Mouse (Mus musculus) lung, embryonic 14.5 days (tissue): ENCODE results near the gene Arl6ip4. TPM values are rescaled to one million over a fixed set of nuclear protein-coding genes. Genes with fewer than 3 reads are reported as not detected.

Experiments
- ATAC-seq: fragments of 200-750 bp; cut with Nextera tagmentation; 2 replicates; pipeline ENCODE4 v1.8.0; 2017; ENCODE audit warnings: mild to moderate bottlenecking, moderate TSS enrichment, moderate library complexity; ENCODE audit not compliant: insufficient read depth
- DNase-seq: peaks from one replicate; pipeline ENCODE4 v3.0.0-alpha.2; 2015
- H3K27ac ChIP-seq: fragments of 300-500 bp; sonication (generic); 2 replicates; pipeline ENCODE4 v1.5.1; 2014; ENCODE audit warnings: low read depth, mild to moderate bottlenecking, moderate library complexity
- H3K27me3 ChIP-seq: fragments of 300-500 bp; sonication (generic); 2 replicates; pipeline ENCODE4 v1.6.1; 2014; ENCODE audit warnings: low read length, control low read depth; ENCODE audit not compliant: insufficient read depth
- H3K36me3 ChIP-seq: fragments of 300-500 bp; sonication (generic); 2 replicates; pipeline ENCODE4 v1.6.1; 2014; ENCODE audit warnings: control low read depth; ENCODE audit not compliant: insufficient read depth
- H3K4me1 ChIP-seq: fragments of 300-500 bp; sonication (generic); 2 replicates; pipeline ENCODE4 v1.6.1; 2014; ENCODE audit warnings: antibody characterized with exemption, control low read depth; ENCODE audit not compliant: insufficient read depth
- H3K4me2 ChIP-seq: fragments of 300-500 bp; sonication (generic); 2 replicates; pipeline ENCODE4 v1.6.1; 2014; ENCODE audit warnings: mild to moderate bottlenecking
- H3K4me3 ChIP-seq: fragments of 300-500 bp; sonication (generic); 2 replicates; pipeline ENCODE4 v1.5.1; 2014; ENCODE audit warnings: low read depth, low read length
- H3K9ac ChIP-seq: fragments of 300-500 bp; sonication (generic); 2 replicates; pipeline ENCODE4 v1.6.1; 2014
- H3K9me3 ChIP-seq: fragments of 300-500 bp; sonication (generic); 2 replicates; pipeline ENCODE4 v1.6.1; 2016; ENCODE audit warnings: low read depth, low read length, control low read depth
- CTCF ChIP-seq: IDR thresholded peaks from 2 replicates; pipeline ENCODE4 v1.5.1; 2016; ENCODE audit warnings: antibody characterized with exemption, low read depth
- WGBS: fragments of 180-500 bp; shearing (Covaris S2); extraction: QIAGEN DNeasy Blood & Tissue Kit; methylation state at CpG from one replicate; pipeline ENCODE4 v1.1.7; 2014; 5-methylcytosine and 5-hydroxymethylcytosine counted together
- polyA plus RNA-seq: library from polyadenylated mRNA; unstranded; fragments of >200 nt; fragmentation: Nextera tagmentation; extraction: Ambion mirVana; gene quantifications from 2 replicates; pipeline ENCODE4 v1.2.1, GENCODE M21; 2014

Arl6ip4 gene
- polyA plus RNA-seq, 1 experiment from 2014 or later = 105 TPM

DNA sequence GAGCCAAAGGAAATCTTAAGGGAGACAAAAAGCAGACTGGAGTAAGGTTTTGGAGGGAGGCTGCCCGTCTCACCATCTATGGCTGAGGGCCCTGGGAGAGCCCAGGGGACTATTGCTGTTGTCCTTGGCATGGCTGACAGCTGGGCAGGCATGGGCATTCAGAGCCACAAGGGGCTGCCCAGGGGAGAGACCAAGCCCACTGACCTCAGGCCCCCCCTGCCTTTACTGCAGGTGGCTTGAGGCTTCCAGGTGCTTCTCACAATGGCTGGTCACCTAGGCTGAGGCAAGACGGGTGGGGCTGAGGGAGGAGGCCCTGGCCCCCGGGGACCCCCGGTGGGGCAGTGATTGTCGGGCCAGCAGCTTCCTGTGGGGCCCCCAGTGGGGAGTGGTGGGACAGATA lies 3.3 kb downstream of the Arl6ip4 start:
- TF ChIP-seq CTCF = no peak
- Histone ChIP-seq H3K4me3 (no peak overlapping the region), H3K4me2 (no peak overlapping the region), H3K27ac (no peak overlapping the region), H3K9ac (no peak overlapping the region), H3K4me1 (peaks cover 7% of the 10 kb centered on the region; the same call in 1 of the 2 replicates), H3K27me3 (no peaks in the 10 kb centered on the region), H3K36me3 (peaks cover 67% of the 10 kb centered on the region), H3K9me3 (no peaks in the 10 kb centered on the region)
- DNase-seq (no peak), ATAC-seq (no peak)
- WGBS = 59% methylated on average over 5 of the region's 5 CpGs

DNA sequence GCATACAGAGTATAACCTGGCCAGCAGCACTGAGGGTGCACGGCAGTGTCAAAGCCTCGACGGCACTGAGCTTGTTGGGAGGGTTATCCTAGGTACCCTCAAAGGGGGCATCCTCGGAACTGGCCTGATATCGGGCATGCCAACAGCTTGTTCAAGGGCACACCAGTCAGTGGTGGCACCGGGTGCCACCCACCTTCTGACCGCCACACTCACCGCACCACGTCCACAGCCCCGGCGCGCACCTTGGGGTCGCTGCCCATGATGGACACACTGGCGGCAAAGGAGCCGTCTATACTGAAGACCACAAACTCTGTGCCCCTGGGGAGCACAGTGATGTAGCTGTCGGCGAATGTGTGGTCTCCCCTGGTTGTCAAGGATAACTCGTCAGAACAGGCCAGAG lies 6.5 kb downstream of the Arl6ip4 start:
- H3K9me3 ChIP-seq = no peaks in the 10 kb centered on the region
- H3K4me3 ChIP-seq = no peak overlapping the region
- ATAC-seq (no peak), DNase-seq (no peak)
- no peak overlapping the region for H3K27ac ChIP-seq
- no peaks in the 10 kb centered on the region for H3K27me3 ChIP-seq
- no peak overlapping the region for H3K4me2 ChIP-seq
- 90% methylated on average over 18 of the region's 18 CpGs for WGBS
- H3K36me3 ChIP-seq = peaks cover 66% of the 10 kb centered on the region
- H3K9ac ChIP-seq = no peak overlapping the region
- TF ChIP-seq CTCF = no peak
- H3K4me1 ChIP-seq = peaks cover under 1% of the 10 kb centered on the region; the same call in 1 of the 2 replicates

- no peak for TF ChIP-seq CTCF
- H3K4me3 ChIP-seq = no peak overlapping the region
- ATAC-seq (no peak), DNase-seq (no peak)
- H3K4me2 ChIP-seq = no peak overlapping the region
- no peak overlapping the region for H3K9ac ChIP-seq
- H3K36me3 ChIP-seq = peaks cover 59% of the 10 kb centered on the region
- H3K4me1 ChIP-seq = no peaks in the 10 kb centered on the region
- H3K9me3 ChIP-seq = no peaks in the 10 kb centered on the region
- WGBS = 81% methylated on average over 11 of the region's 11 CpGs
- H3K27ac ChIP-seq = no peak overlapping the region
- no peaks in the 10 kb centered on the region for H3K27me3 ChIP-seq
These were observed 9.2 kb downstream of the Arl6ip4 start for GRCm38 (mm10) chr5:124125093-124125492.

DNA sequence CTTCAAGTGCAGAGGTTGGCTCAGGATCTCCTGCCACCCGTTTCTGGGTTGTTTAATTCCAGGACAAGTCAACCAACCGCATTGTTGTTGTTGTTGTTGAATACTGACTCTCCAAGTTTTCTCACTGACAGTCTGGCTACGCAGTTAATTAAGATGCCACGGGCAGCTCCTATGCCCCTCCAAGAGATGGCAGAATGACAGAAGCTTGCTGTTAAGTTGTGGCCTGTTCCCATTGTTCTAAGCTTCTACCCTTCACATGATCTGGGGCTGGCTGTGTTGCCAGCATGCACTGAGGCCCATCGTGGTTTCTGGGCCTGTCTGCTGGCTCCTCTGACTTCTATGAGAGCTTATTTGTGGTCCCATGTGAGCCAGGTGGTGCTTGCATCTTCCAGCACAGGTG lies 18.4 kb downstream of the Arl6ip4 start:
- WGBS = 86% methylated on average over 5 of the region's 5 CpGs
- H3K9ac ChIP-seq = no peak overlapping the region
- no peak overlapping the region for H3K27ac ChIP-seq
- H3K36me3 ChIP-seq = peaks cover 31% of the 10 kb centered on the region; the same call in 1 of the 2 replicates
- H3K9me3 ChIP-seq = no peaks in the 10 kb centered on the region
- no peak for DNase-seq
- H3K27me3 ChIP-seq = no peaks in the 10 kb centered on the region
- H3K4me3 ChIP-seq = no peak overlapping the region
- no peaks in the 10 kb centered on the region for H3K4me1 ChIP-seq
- ATAC-seq = no peak
- no peak overlapping the region for H3K4me2 ChIP-seq
- no peak for TF ChIP-seq CTCF

DNA sequence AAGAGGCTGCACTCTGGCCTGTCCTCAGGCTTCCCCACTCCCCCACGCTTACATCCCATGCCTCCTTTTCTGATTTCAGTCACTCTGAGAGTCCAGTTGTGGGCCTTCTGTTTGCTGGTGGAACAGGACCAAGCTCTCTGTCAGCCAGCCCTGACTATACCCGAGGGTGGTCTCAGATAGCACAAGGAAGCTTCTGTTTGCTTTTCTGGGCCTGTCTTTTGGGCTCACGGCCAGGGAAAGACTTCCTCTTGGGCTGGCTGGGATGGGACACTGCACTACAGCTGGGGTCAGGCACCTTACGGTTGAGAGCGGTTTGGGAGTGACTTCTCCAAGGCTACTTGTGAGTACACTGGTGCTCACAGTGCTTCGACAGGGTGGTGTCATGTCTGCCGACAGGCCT lies 22.2 kb downstream of the Arl6ip4 start:
- Histone ChIP-seq H3K4me3 (no peak overlapping the region), H3K9me3 (no peaks in the 10 kb centered on the region), H3K9ac (no peak overlapping the region), H3K27ac (no peak overlapping the region), H3K36me3 (peaks cover 26% of the 10 kb centered on the region; the same call in 1 of the 2 replicates), H3K27me3 (no peaks in the 10 kb centered on the region), H3K4me1 (no peaks in the 10 kb centered on the region), H3K4me2 (no peak overlapping the region)
- TF ChIP-seq CTCF = no peak
- WGBS = 44% methylated on average over 7 of the region's 7 CpGs
- ATAC-seq (peak; percentile 52; the same call in 1 of the 2 replicates), DNase-seq (peak; percentile 64)

GRCm38 (mm10) chr5:124149028-124149427 lies 33.1 kb downstream of the Arl6ip4 start:
- H3K4me3 ChIP-seq = no peak overlapping the region
- 50% methylated on average over 5 of the region's 5 CpGs for WGBS
- H3K27me3 ChIP-seq = no peaks in the 10 kb centered on the region
- ATAC-seq (peak; percentile 44; the same call in 1 of the 2 replicates), DNase-seq (peak; percentile 12)
- no peaks in the 10 kb centered on the region for H3K36me3 ChIP-seq
- no peak overlapping the region for H3K27ac ChIP-seq
- no peak overlapping the region for H3K4me2 ChIP-seq
- H3K4me1 ChIP-seq = 0 out of 2 replicates have a peak, but pooled peaks cover 7% of the 10 kb centered on the region
- no peak for TF ChIP-seq CTCF
- H3K9me3 ChIP-seq = no peaks in the 10 kb centered on the region
- H3K9ac ChIP-seq = no peak overlapping the region

DNA sequence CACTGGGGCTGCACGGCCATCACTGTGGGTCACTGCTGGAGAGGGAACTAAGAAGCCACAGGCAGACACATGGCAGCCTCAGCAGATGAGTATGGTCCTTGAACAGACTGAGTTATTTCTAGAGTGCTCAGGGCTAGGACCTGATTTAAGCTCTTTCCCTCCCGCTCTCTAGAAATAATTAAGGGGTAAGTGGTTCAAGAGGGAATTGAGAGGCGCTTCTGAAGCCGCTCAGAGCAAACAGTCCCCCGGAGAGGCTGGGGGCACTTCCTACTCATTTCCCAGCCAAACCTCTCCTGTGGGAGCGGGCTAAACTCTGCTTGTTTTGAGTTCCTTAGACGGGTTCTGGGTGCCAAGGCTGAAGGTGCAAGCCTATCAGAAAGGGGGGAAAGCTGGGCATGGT lies 35.0 kb downstream of the Arl6ip4 start:
- no peak for ATAC-seq
- Histone ChIP-seq H3K4me1 (0 out of 2 replicates have a peak, but pooled peaks cover 7% of the 10 kb centered on the region), H3K9ac (no peak overlapping the region), H3K4me3 (no peak overlapping the region), H3K27ac (no peak overlapping the region), H3K36me3 (no peaks in the 10 kb centered on the region), H3K9me3 (no peaks in the 10 kb centered on the region), H3K4me2 (no peak overlapping the region), H3K27me3 (no peaks in the 10 kb centered on the region)
- peak; percentile 37 for DNase-seq
- WGBS = 60% methylated on average over 7 of the region's 7 CpGs
- no peak for TF ChIP-seq CTCF

- WGBS = 57% methylated on average over 4 of the region's 4 CpGs
- DNase-seq (peak; percentile 36), ATAC-seq (no peak)
- no peak overlapping the region for H3K4me3 ChIP-seq
- H3K27ac ChIP-seq = 0 out of 2 replicates have a peak overlapping the region, but pooled peaks have one; percentile 13
- no peaks in the 10 kb centered on the region for H3K36me3 ChIP-seq
- H3K4me1 ChIP-seq = 0 out of 2 replicates have a peak, but pooled peaks cover 7% of the 10 kb centered on the region
- TF ChIP-seq CTCF = no peak
- H3K9me3 ChIP-seq = no peaks in the 10 kb centered on the region
- no peaks in the 10 kb centered on the region for H3K27me3 ChIP-seq
- no peak overlapping the region for H3K9ac ChIP-seq
- H3K4me2 ChIP-seq = peak overlapping the region; percentile 16; the same call in 1 of the 2 replicates
These were observed 36.8 kb downstream of the Arl6ip4 start for GRCm38 (mm10) chr5:124152734-124153133.
